19 mouse cellular contexts compared by ENCODE assay signal in genomic region chr14:11762995-11763394, GRCm38 (mm10).
DNase-seq lines count a peak whose midpoint lies in the region; ATAC-seq and TF ChIP-seq lines count a peak whose summit lies in the region.
"Had no signal": no experiment of that assay in that cellular context is flagged by ENCODE, and none has a peak within 500 bp of the region (broad histone marks: within the 10 kb centered on the region; RNA-seq: fewer than 3 reads in every experiment).

No protein-coding gene starts in this region.

- H3K4me3 ChIP-seq in heart, postnatal 0 days (ENCODE audit: low read depth, low read length): no peak overlapping the region
- H3K4me3 ChIP-seq in heart, adult 2 months: no peak overlapping the region
- H3K4me3 ChIP-seq in E14TG2a.4 (replicated peaks; ENCODE audit: low read length): peak overlapping the region; percentile 59
- H3K4me3 ChIP-seq in embryonic facial prominence, embryonic 15.5 days (replicated peaks): no peak overlapping the region
- H3K4me3 ChIP-seq: layer of hippocampus, adult 2 months; midbrain, embryonic 12.5 days had no signal

- H3K9ac ChIP-seq in heart, postnatal 0 days (replicated peaks; ENCODE audit: low read depth, low read length): no peak overlapping the region
- H3K9ac ChIP-seq in heart, adult 2 months (ENCODE audit: low read depth, low read length): no peak overlapping the region
- H3K9ac ChIP-seq in embryonic facial prominence, embryonic 15.5 days: no peak overlapping the region
- H3K9ac ChIP-seq: midbrain, embryonic 12.5 days had no signal

- ATAC-seq in heart, postnatal 0 days (ENCODE audit: insufficient read depth, low read depth): no peak
- ATAC-seq in embryonic facial prominence, embryonic 15.5 days (ENCODE audit: insufficient number of reproducible peaks, low FRiP score, low TSS enrichment, low read depth): peak; percentile 60; the same call in 1 of the 2 replicates
- ATAC-seq: CD4-positive, CD25-positive, alpha-beta regulatory T cell, adult 4 months had no signal

- peaks cover 31% of the 10 kb centered on the region for H3K4me1 ChIP-seq in heart, postnatal 0 days (ENCODE audit: control insufficient read depth, insufficient read depth)
- peaks cover 11% of the 10 kb centered on the region for H3K4me1 ChIP-seq in heart, adult 2 months (ENCODE audit: control insufficient read depth, insufficient read depth, low read length)
- H3K4me1 ChIP-seq in E14TG2a.4 (replicated peaks; ENCODE audit: low read depth, low read length): peaks cover 28% of the 10 kb centered on the region
- peaks cover 12% of the 10 kb centered on the region; the same call in 1 of the 2 replicates for H3K4me1 ChIP-seq in embryonic facial prominence, embryonic 15.5 days

- DNase-seq in embryo, embryonic 10 days (ENCODE audit: low spot score): peak; percentile 52
- DNase-seq in embryo, embryonic 9.5 days (ENCODE audit: extremely low spot score): no peak
- peak; percentile 37 for DNase-seq in heart, postnatal 0 days (ENCODE audit: low spot score)
- no peak for DNase-seq in heart, adult 2 months
- no peak for DNase-seq in lung, postnatal 36 days
- no peak for DNase-seq in urinary bladder, postnatal 10 days (ENCODE audit: low spot score)
- DNase-seq: cerebellum, postnatal 10 days; gastrocnemius, postnatal 14 days; heart, postnatal 4 days; kidney, adult 8-10 months; lung, adult 2 months; right cerebral cortex, postnatal 25 days had no signal

- no peak for TF ChIP-seq EP300 in heart, postnatal 0 days (IDR thresholded peaks at IDR 0.05; ENCODE audit: low read depth)
- no peak for TF ChIP-seq EP300 in heart, adult 2 months (IDR thresholded peaks at IDR 0.05; ENCODE audit: insufficient read depth, low read depth, low read length)

- intact Hi-C loops in heart, adult 2 months (cut with DNase I): loop anchor here (5.0 kb wide), 1 partner anchor 39 kb away; no protein-coding TSS in a partner anchor

- H3K4me2 ChIP-seq in heart, postnatal 0 days (ENCODE audit: low read depth, low read length): no peak overlapping the region
- no peak overlapping the region for H3K4me2 ChIP-seq in embryonic facial prominence, embryonic 15.5 days (replicated peaks)
- H3K4me2 ChIP-seq: midbrain, embryonic 12.5 days had no signal

- no peak overlapping the region for H3K27ac ChIP-seq in heart, postnatal 0 days (ENCODE audit: low read depth)
- H3K27ac ChIP-seq in heart, adult 2 months: no peak overlapping the region
- H3K27ac ChIP-seq in embryonic facial prominence, embryonic 15.5 days (replicated peaks): no peak overlapping the region
- H3K27ac ChIP-seq: macrophage; midbrain, embryonic 12.5 days; stomach, postnatal 0 days had no signal

- no peak for TF ChIP-seq CTCF in heart, postnatal 0 days (IDR thresholded peaks at IDR 0.05; ENCODE audit: low read depth)
- TF ChIP-seq CTCF in heart, adult 2 months (IDR thresholded peaks at IDR 0.05): no peak
- no peak for TF ChIP-seq CTCF in E14TG2a.4 (conservative IDR thresholded peaks at IDR 0.05; ENCODE audit: low read length)

- no peaks in the 10 kb centered on the region for H3K79me2 ChIP-seq in heart, adult 2 months (replicated peaks; ENCODE audit: control insufficient read depth, insufficient read depth, low read length)

- WGBS in heart, postnatal 0 days: 41% methylated on average over 7 of the region's 7 CpGs
- WGBS in heart, adult 2 months: 55% methylated on average over 7 of the region's 7 CpGs
- 42% methylated on average over 7 of the region's 7 CpGs for WGBS in embryonic facial prominence, embryonic 15.5 days

- H3K9me3 ChIP-seq in heart, postnatal 0 days (replicated peaks; ENCODE audit: control insufficient read depth, low read length): no peaks in the 10 kb centered on the region
- no peaks in the 10 kb centered on the region for H3K9me3 ChIP-seq in E14TG2a.4 (ENCODE audit: low read length)
- H3K9me3 ChIP-seq in embryonic facial prominence, embryonic 15.5 days (replicated peaks): no peaks in the 10 kb centered on the region
- H3K9me3 ChIP-seq: midbrain, embryonic 12.5 days had no signal

- no peak for TF ChIP-seq POLR2A in heart, adult 2 months (IDR thresholded peaks at IDR 0.05; ENCODE audit: insufficient read depth, low read depth, low read length)

- H3K27me3 ChIP-seq in heart, postnatal 0 days (ENCODE audit: control insufficient read depth, insufficient read depth, low read length): no peaks in the 10 kb centered on the region
- no peaks in the 10 kb centered on the region for H3K27me3 ChIP-seq in heart, adult 2 months (ENCODE audit: control insufficient read depth, insufficient read depth, low read length)
- no peaks in the 10 kb centered on the region for H3K27me3 ChIP-seq in E14TG2a.4 (ENCODE audit: insufficient read depth, low read length)
- no peaks in the 10 kb centered on the region for H3K27me3 ChIP-seq in embryonic facial prominence, embryonic 15.5 days
- H3K27me3 ChIP-seq: midbrain, embryonic 12.5 days had no signal

- no peaks in the 10 kb centered on the region for H3K36me3 ChIP-seq in heart, postnatal 0 days (replicated peaks; ENCODE audit: control insufficient read depth, insufficient read depth, low read length)
- peaks cover 7% of the 10 kb centered on the region for H3K36me3 ChIP-seq in heart, adult 2 months (ENCODE audit: control insufficient read depth, insufficient read depth, low read length)
- H3K36me3 ChIP-seq in E14TG2a.4 (ENCODE audit: insufficient read depth, low read length): no peaks in the 10 kb centered on the region
- H3K36me3 ChIP-seq in embryonic facial prominence, embryonic 15.5 days: no peaks in the 10 kb centered on the region
- H3K36me3 ChIP-seq: midbrain, embryonic 12.5 days had no signal

Comparison
In these comparisons a context has a peak if more than half of its experiments do, and no peak if none do; other contexts are left out.
1. DNase-seq: peak in embryo, embryonic 10 days (single experiment) and heart, postnatal 0 days (single experiment); none in embryo, embryonic 9.5 days (single experiment), heart, adult 2 months (0 of 2), lung, postnatal 36 days (single experiment) and urinary bladder, postnatal 10 days (single experiment).